Mouse (Mus musculus) intestine, embryonic 16.5 days (tissue): ENCODE results near the gene Armc2. TPM values are rescaled to one million over a fixed set of nuclear protein-coding genes. Genes with fewer than 3 reads are reported as not detected.

ENCODE experiments used
- ATAC-seq: fragments of 200-750 bp; cut with Nextera tagmentation; 2 replicates; pipeline ENCODE4 v1.8.0; 2017; ENCODE audit warnings: moderate TSS enrichment, moderate library complexity
- H3K27ac ChIP-seq: fragments of 300-500 bp; sonication (generic); 2 replicates; pipeline ENCODE4 v1.5.1; 2014; ENCODE audit warnings: mild to moderate bottlenecking, low read length
- H3K27me3 ChIP-seq: fragments of 300-500 bp; sonication (generic); replicated peaks from 2 replicates; pipeline ENCODE4 v1.6.1; 2014; ENCODE audit warnings: low read length, control low read depth, mixed read lengths; ENCODE audit not compliant: control insufficient read depth, insufficient read depth
- H3K36me3 ChIP-seq: fragments of 300-500 bp; sonication (generic); 2 replicates; pipeline ENCODE4 v1.6.1; 2014; ENCODE audit warnings: low read length, control low read depth; ENCODE audit not compliant: control insufficient read depth, insufficient read depth
- H3K4me1 ChIP-seq: fragments of 300-500 bp; sonication (generic); 2 replicates; pipeline ENCODE4 v1.6.1; 2014; ENCODE audit warnings: low read length, control low read depth, mixed read lengths; ENCODE audit not compliant: control insufficient read depth, insufficient read depth
- H3K4me2 ChIP-seq: fragments of 300-500 bp; sonication (generic); 2 replicates; pipeline ENCODE4 v1.6.1; 2014; ENCODE audit warnings: low read depth, low read length, control low read depth
- H3K4me3 ChIP-seq: fragments of 300-500 bp; sonication (generic); 2 replicates; pipeline ENCODE4 v1.5.1; 2014; ENCODE audit warnings: mild to moderate bottlenecking, low read length
- H3K9ac ChIP-seq: fragments of 300-500 bp; sonication (generic); 2 replicates; pipeline ENCODE4 v1.6.1; 2014; ENCODE audit warnings: low read depth, low read length
- H3K9me3 ChIP-seq: fragments of 300-500 bp; sonication (generic); 2 replicates; pipeline ENCODE4 v1.6.1; 2016; ENCODE audit warnings: low read length, control low read depth; ENCODE audit not compliant: control insufficient read depth
- WGBS: fragments of 180-500 bp; shearing (Covaris S2); extraction: QIAGEN DNeasy Blood & Tissue Kit; methylation state at CpG from one replicate; pipeline ENCODE4 v1.1.7; 2014; 5-methylcytosine and 5-hydroxymethylcytosine counted together
- polyA plus RNA-seq: library from polyadenylated mRNA; unstranded; fragments of >200 nt; fragmentation: Nextera tagmentation; extraction: Ambion mirVana; gene quantifications from 2 replicates; pipeline ENCODE4 v1.2.1, GENCODE M21; 2015

The Armc2 gene
- polyA plus RNA-seq, 1 experiment from 2014 or later, result 1.8 TPM

DNA sequence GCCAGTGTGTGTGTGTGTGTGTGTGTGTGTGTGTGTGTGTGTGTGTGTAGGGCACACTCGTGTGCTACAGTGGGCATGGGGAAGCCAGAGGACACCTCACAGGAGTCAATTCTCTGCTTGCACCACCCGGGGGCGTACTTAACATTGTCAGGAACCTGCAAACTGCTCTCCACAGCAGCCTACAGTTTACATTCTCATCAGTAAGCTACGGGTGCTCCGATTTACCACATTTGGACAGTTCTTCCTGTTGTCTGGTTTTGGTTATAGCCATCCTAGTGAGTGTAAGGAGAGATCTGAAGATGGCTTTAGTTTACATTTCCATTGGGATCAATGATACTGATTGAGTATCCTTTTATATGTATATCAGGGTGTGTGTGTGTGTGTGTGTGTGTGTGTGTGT is 11.3 kb upstream of the Armc2 start:
- H3K36me3 ChIP-seq, result no peaks in the 10 kb centered on the region
- H3K4me1 ChIP-seq, result peaks cover 9% of the 10 kb centered on the region; the same call in 1 of the 2 replicates
- H3K4me2 ChIP-seq, result no peak overlapping the region
- H3K9ac ChIP-seq, result no peak overlapping the region
- H3K4me3 ChIP-seq, result no peak overlapping the region
- WGBS, result 76% methylated on average over 5 of the region's 5 CpGs
- no peaks in the 10 kb centered on the region for H3K27me3 ChIP-seq
- no peak for ATAC-seq
- H3K27ac ChIP-seq, result no peak overlapping the region
- no peaks in the 10 kb centered on the region for H3K9me3 ChIP-seq

DNA sequence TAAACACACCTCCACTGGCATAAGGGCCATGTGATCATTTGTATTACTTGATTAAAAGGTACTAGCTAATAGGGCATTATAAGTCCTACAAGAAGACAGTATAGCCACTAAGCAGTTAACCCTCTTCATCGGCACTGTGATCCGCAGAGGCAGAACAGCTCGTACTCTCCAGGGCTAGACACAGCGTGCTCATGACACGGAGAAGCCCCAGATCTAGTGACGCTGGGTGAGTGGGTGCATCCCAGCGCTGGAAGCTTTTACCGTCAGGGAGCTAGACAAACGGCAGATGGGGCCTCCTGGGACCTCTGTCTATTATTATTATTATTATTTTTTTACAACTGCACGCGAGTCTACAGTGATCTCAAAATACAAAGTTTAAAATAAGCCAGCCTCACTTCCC is 9.1 kb upstream of the Armc2 start:
- Histone ChIP-seq H3K36me3 (no peaks in the 10 kb centered on the region), H3K4me3 (no peak overlapping the region), H3K27me3 (no peaks in the 10 kb centered on the region), H3K4me2 (peak overlapping the region; percentile 30), H3K9ac (no peak overlapping the region), H3K4me1 (peaks cover 9% of the 10 kb centered on the region; the same call in 1 of the 2 replicates), H3K9me3 (no peaks in the 10 kb centered on the region), H3K27ac (no peak overlapping the region)
- no peak for ATAC-seq
- 39% methylated on average over 11 of the region's 11 CpGs for WGBS

DNA sequence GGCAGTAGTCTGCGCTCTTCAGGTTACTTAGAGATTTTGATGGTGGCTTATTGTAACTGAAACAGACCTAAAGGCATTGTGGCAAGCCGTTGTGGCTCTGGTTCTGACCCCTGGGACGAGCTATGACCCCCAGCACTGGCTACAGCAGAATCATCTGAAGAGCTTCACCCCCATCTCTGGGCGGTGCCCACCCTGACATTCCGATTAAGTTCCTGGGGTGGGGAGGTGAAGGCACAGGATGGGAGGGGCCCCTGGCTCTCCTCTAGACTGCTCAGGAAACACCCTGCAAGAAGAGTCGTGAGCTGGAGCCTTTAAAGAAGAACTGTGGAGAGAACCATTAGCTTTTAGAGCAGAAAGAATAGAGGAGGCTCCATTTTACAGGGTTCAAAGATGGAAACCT is 6.2 kb upstream of the Armc2 start:
- H3K9me3 ChIP-seq, result no peaks in the 10 kb centered on the region
- no peak overlapping the region for H3K4me2 ChIP-seq
- no peak overlapping the region for H3K4me3 ChIP-seq
- no peaks in the 10 kb centered on the region for H3K27me3 ChIP-seq
- ATAC-seq, result no peak
- 73% methylated on average over 6 of the region's 6 CpGs for WGBS
- no peak overlapping the region for H3K9ac ChIP-seq
- H3K27ac ChIP-seq, result no peak overlapping the region
- H3K4me1 ChIP-seq, result 0 out of 2 replicates have a peak, but pooled peaks cover 4% of the 10 kb centered on the region
- no peaks in the 10 kb centered on the region for H3K36me3 ChIP-seq

DNA sequence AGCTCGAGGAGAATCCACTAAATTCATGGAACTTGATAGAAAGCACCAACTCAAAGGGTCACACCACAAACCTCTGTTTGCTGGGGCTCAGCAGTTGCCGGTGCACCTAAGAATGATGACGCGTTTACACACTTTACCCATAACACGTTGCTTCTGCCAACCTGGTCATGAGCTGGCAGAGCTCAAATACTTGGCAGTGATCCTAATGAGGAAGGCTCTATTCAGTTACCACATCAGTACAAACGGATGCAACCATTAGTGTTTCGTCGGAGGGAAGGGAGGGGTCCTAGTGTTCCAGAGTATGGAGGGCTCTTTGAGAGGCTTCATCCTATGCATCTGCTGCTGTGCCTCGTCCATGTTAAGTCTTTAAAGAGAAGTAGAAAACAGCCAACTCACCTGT is 3.3 kb upstream of the Armc2 start:
- Histone ChIP-seq H3K4me3 (no peak overlapping the region), H3K36me3 (no peaks in the 10 kb centered on the region), H3K27ac (no peak overlapping the region), H3K4me2 (no peak overlapping the region), H3K27me3 (no peaks in the 10 kb centered on the region), H3K9me3 (no peaks in the 10 kb centered on the region), H3K4me1 (peaks cover 5% of the 10 kb centered on the region; the same call in 1 of the 2 replicates), H3K9ac (no peak overlapping the region)
- ATAC-seq, result no peak
- 76% methylated on average over 9 of the region's 9 CpGs for WGBS

DNA sequence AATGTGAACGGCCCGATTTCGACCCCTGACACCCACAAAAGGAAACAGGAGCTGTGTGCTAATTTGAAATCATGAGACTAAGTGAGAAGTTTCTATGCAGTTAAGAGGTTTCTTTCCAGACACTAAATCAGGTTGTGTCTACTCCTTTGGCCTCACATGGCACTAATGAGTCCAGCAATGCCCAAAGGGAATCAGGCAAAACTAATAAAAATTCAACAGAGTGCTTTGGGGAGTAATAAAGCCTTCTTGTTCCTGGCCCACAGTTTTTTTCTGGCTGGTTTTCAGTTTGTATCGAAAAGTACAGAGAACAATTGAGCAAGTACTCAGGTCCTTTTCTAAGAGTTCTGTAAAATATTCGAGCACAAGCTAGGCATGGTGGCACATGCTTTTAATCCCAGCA is 4.2 kb downstream of the Armc2 start:
- Histone ChIP-seq H3K4me1 (peaks cover 5% of the 10 kb centered on the region; the same call in 1 of the 2 replicates), H3K27ac (no peak overlapping the region), H3K4me3 (no peak overlapping the region), H3K36me3 (no peaks in the 10 kb centered on the region), H3K9ac (no peak overlapping the region), H3K27me3 (no peaks in the 10 kb centered on the region), H3K4me2 (no peak overlapping the region), H3K9me3 (no peaks in the 10 kb centered on the region)
- ATAC-seq, result no peak
- 82% methylated on average over 5 of the region's 5 CpGs for WGBS

DNA sequence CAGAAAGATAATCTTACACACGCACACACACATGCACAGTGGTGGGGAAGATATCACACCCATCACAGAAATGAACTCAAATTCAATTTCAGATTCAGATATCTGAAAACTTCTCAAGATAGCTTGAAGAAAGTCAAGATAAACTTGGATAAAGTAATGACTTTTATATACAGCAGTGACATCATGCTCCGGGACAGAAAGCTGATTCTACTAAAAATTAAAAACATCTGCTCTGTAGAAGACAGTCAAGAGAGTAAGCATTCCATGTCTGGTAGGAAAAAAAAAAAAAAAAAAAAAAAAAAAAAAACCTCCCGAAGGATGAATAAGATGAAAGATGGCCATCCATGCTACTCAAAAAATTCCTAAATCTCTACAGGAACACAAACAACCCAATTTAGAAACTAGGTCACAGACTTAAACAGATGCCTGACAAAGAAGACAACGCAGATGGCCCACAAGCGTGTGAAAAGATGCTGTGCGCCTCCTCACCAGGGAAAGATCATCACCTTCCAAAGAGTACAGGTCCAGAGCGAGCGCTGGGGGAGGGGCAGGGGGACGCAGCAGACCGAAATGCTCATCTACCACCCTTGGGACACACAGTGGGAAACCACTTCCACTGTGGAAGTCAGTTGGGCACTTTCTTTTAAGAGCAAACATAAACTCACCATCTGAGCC is 7.3 kb downstream of the Armc2 start:
- Histone ChIP-seq H3K27ac (no peak overlapping the region), H3K9ac (no peak overlapping the region), H3K4me2 (no peak overlapping the region), H3K4me1 (no peaks in the 10 kb centered on the region; the same call in 1 of the 2 replicates), H3K27me3 (no peaks in the 10 kb centered on the region), H3K4me3 (no peak overlapping the region), H3K36me3 (no peaks in the 10 kb centered on the region), H3K9me3 (no peaks in the 10 kb centered on the region)
- ATAC-seq, result no peak
- 76% methylated on average over 10 of the region's 10 CpGs for WGBS

DNA sequence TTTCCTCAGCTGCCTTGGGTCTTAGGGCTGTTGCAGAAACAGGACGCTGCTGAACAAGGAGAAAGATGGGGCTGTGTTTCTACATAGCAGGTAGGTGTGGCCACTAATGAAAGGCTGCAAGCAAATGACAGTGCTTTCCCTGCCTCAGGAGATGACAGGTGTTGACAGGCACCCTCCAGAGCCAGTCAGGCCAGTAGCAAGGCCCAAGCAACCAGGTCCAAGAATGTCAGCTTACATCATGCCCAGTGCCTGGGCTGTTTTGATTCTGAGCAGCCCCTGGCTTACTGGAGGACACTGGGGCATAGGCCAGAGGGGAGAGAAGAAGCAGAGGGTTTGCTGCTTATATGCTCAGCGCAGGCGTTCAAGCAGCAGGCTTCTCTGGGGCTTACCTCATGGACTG is 13.0 kb downstream of the Armc2 start:
- Histone ChIP-seq H3K4me3 (no peak overlapping the region), H3K9me3 (no peaks in the 10 kb centered on the region), H3K9ac (no peak overlapping the region), H3K27me3 (no peaks in the 10 kb centered on the region), H3K4me2 (no peak overlapping the region), H3K27ac (no peak overlapping the region), H3K36me3 (no peaks in the 10 kb centered on the region), H3K4me1 (no peaks in the 10 kb centered on the region)
- ATAC-seq, result no peak
- WGBS, result 75% methylated on average over 3 of the region's 3 CpGs

DNA sequence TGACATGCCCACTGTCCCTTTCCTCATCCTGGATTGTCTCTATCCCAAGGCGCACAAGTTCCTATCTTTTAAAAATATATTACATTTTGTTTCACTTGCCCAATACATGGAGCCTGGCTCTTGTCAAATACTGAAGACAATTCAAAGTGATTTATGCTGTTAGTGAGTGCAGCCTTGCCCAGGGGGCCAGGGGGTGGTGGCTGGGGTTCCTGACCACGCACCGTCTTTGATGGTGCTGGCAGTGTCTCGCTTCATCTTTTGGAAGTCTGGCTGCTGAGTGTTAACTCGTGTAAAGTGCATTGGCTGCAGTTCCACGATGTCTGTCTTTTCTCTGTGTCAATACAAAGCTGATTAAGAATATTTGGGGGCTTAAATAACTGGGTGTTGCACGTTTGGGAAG is 13.6 kb downstream of the Armc2 start:
- Histone ChIP-seq H3K9me3 (no peaks in the 10 kb centered on the region), H3K36me3 (no peaks in the 10 kb centered on the region), H3K4me2 (no peak overlapping the region), H3K4me3 (no peak overlapping the region), H3K9ac (no peak overlapping the region), H3K27ac (no peak overlapping the region), H3K27me3 (no peaks in the 10 kb centered on the region), H3K4me1 (no peaks in the 10 kb centered on the region)
- WGBS, result 48% methylated on average over 7 of the region's 7 CpGs
- no peak for ATAC-seq

DNA sequence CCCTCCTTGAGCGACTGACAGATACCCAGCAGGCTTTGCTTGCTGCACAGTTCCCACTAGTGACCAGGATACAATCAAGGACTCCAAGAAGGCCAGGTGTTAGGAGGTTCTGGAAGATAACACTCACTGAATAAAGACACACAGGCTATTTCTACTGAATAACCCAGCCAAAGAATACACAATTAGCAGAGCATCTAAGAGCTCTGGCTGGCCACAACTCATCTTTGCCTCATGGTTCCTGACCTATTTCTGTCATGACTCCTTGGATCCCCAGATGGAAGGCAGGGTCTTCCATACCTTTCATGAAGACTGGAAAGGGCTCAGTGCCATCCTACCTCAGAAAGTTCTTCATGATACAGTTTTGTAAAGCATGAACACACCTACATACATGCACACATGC is 14.2 kb downstream of the Armc2 start:
- no peak overlapping the region for H3K4me3 ChIP-seq
- no peak overlapping the region for H3K27ac ChIP-seq
- H3K36me3 ChIP-seq, result no peaks in the 10 kb centered on the region
- H3K27me3 ChIP-seq, result no peaks in the 10 kb centered on the region
- no peak overlapping the region for H3K4me2 ChIP-seq
- no peak for ATAC-seq
- no peak overlapping the region for H3K9ac ChIP-seq
- no peaks in the 10 kb centered on the region for H3K9me3 ChIP-seq
- 84% methylated on average over 1 of the region's 1 CpGs for WGBS
- H3K4me1 ChIP-seq, result no peaks in the 10 kb centered on the region

DNA sequence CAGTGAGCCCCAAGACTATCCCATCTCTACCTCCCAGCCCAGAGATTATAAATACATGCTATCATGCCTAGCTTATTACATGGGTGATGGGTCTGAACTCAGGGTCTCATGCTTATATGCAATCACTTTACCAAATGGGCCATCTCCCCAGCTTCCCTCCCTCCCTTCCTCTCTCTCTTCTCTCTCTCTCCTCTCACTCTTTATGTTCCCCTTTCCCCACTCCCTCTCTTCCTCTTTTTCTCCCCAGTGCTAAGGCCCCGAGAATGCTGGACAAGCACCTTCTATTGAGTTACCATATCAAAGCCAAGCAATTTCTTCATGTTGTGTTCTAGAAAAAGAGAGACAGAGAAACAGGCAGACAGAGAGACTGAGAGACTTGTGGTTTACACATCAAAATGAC is 14.7 kb downstream of the Armc2 start:
- Histone ChIP-seq H3K4me3 (no peak overlapping the region), H3K4me2 (no peak overlapping the region), H3K9ac (no peak overlapping the region), H3K27ac (no peak overlapping the region), H3K36me3 (no peaks in the 10 kb centered on the region), H3K4me1 (no peaks in the 10 kb centered on the region), H3K9me3 (no peaks in the 10 kb centered on the region), H3K27me3 (no peaks in the 10 kb centered on the region)
- no peak for ATAC-seq
- WGBS, result 73% methylated on average over 1 of the region's 1 CpGs
